Mouse (Mus musculus) testis, adult 2 months (tissue): ENCODE measurements around the gene Hectd2. TPM values are rescaled to one million over a fixed set of nuclear protein-coding genes. Genes with fewer than 3 reads are reported as not detected.

Source experiments
- H3K27ac ChIP-seq: fragments of 200-500 bp; 2 replicates; pipeline ENCODE4 v1.5.1; 2012; ENCODE audit warnings: low read depth, low read length; ENCODE audit not compliant: control insufficient read depth, insufficient read depth
- H3K27me3 ChIP-seq: fragments of 200-500 bp; 2 replicates; pipeline ENCODE4 v1.6.1; 2012; ENCODE audit warnings: mild to moderate bottlenecking, low read length, moderate library complexity; ENCODE audit not compliant: control insufficient read depth, insufficient read depth
- H3K36me3 ChIP-seq: fragments of 200-500 bp; 2 replicates; pipeline ENCODE4 v1.6.1; 2012; ENCODE audit warnings: mild to moderate bottlenecking, low read length; ENCODE audit not compliant: control insufficient read depth, insufficient read depth
- H3K4me1 ChIP-seq: fragments of 200-500 bp; 2 replicates; pipeline ENCODE4 v1.6.1; 2012; ENCODE audit warnings: low read length; ENCODE audit not compliant: control insufficient read depth, insufficient read depth
- H3K4me3 ChIP-seq: fragments of 200-500 bp; 2 replicates; pipeline ENCODE4 v1.5.1; 2012; ENCODE audit warnings: low read depth, mild to moderate bottlenecking, low read length, moderate library complexity, mixed read lengths; ENCODE audit not compliant: control insufficient read depth
- CTCF ChIP-seq: fragments of 200-500 bp; IDR thresholded peaks from 2 replicates; pipeline ENCODE4 v1.5.1; 2012; ENCODE audit warnings: low read depth, mild to moderate bottlenecking, inconsistent platforms, low read length, moderate library complexity; ENCODE audit not compliant: control insufficient read depth, insufficient read depth, insufficient replicate concordance
- POLR2A ChIP-seq: fragments of 200-500 bp; IDR thresholded peaks from 2 replicates; pipeline ENCODE4 v1.6.1; 2012; ENCODE audit warnings: low read depth, mild to moderate bottlenecking, inconsistent platforms, low read length, moderate library complexity; ENCODE audit not compliant: control insufficient read depth
- polyA plus RNA-seq: library from polyadenylated mRNA; depleted of rRNA; stranded (reverse); fragments of >200 nt; gene quantifications from 2 replicates; pipeline ENCODE4 v1.2.3, GENCODE M21; 2012

Gene Hectd2
- polyA plus RNA-seq, 1 experiment, result 15.9 TPM

DNA sequence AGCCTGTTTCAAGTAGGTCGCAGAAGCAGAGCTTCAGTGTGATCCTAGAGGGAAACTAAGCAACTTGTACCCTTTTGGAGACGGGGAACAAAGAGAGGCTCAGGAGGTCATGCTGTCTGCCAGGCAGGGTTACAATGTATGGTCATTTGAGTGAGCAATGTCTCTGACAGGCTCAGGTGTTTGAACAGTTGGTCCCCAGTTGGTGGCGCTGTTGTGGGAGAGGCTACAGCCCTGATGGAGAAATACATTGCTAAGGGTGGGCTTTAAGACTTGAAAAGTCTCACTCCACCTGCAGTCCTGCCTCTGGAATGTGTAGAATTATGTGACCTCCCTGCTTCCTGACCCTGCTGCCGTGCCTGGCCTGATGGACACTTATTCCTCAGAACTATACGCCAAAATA is 21.4 kb upstream of the Hectd2 start:
- Histone ChIP-seq H3K4me3 (no peak overlapping the region), H3K4me1 (peaks cover 10% of the 10 kb centered on the region), H3K27me3 (no peaks in the 10 kb centered on the region), H3K27ac (no peak overlapping the region), H3K36me3 (no peaks in the 10 kb centered on the region)
- TF ChIP-seq POLR2A (no peak), CTCF (peak; percentile 45; the same call in 1 of the 2 replicates)

DNA sequence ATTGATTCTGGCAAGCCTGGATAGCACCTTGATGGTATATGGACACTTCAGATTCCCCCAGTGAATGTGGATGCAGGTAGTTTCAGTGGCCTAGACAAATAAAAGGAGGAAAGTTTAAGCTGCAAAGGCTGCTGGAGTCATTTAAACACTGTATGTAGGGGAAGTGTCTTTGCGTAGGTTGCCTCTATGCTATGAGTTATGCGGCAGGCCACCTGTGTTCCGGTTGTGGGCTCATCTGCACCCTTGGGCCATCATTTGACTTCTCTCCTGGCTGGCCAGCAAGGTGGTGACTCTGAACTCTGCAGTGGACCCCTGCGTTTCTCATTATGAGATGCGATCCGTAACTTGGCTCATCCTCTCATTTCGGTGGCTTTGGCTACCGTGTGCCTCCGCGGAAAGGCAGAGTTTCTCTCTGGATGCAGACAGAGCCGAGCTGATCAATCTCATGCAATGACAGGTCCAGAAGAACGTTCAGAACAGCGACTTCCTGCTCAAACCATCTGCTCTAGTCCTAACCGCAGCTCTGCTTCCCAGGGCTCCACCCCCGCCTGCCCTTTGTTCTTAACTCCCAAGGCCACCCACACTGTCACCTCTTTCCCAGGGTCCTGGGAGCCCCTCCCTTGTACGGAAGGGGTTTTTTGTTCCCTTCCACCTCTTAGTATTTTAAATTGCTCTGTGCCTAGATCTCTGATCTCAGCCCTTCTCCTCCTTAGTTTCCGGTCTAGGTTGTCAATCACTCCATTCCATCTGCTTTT is 20.3 kb upstream of the Hectd2 start:
- H3K27ac ChIP-seq, result no peak overlapping the region
- no peak for TF ChIP-seq POLR2A
- TF ChIP-seq CTCF, result no peak
- H3K4me3 ChIP-seq, result peak overlapping the region; percentile 6
- no peaks in the 10 kb centered on the region for H3K36me3 ChIP-seq
- H3K27me3 ChIP-seq, result no peaks in the 10 kb centered on the region
- H3K4me1 ChIP-seq, result peaks cover 10% of the 10 kb centered on the region

DNA sequence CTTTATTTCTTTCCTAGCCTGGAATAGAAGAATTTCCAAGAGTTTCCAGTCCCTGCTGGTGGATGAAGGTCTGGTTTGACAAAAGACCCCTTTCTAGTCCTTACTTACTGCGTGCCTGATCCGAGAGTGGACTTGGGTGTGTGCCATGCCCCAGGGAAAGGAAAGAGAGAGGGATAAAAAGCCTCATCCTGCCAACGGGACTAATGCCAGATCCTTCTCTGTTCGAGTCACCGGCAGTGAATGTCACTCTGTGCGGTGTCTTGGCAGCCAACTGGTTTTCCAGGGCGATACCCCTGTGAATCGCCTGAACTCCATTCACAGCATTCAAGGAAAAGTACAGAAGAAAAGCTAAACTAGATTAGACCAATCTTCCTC is 19.7 kb upstream of the Hectd2 start:
- TF ChIP-seq POLR2A, result no peak
- no peak for TF ChIP-seq CTCF
- peak overlapping the region; percentile 16 for H3K4me3 ChIP-seq
- peaks cover 10% of the 10 kb centered on the region for H3K4me1 ChIP-seq
- H3K36me3 ChIP-seq, result no peaks in the 10 kb centered on the region
- H3K27ac ChIP-seq, result no peak overlapping the region
- H3K27me3 ChIP-seq, result no peaks in the 10 kb centered on the region

DNA sequence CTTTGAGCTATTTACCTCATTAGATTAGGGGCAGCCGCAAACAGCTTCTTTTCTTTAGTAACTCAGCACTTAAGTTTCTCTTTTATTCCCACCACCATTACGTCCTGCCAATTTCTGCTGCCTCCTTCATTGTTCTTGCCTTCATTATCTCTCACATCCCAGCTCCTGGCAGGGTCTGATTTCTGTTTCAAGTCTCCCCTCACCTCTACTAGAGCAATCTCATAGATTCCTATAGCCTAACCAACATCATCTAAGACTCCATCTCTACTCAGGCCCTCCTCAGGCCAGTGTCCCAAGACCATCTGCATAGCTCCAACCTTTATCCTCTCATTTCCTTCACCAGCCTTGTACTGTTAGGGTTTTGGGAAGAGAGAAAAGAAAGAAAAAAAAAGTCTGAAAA is 19.3 kb upstream of the Hectd2 start:
- TF ChIP-seq CTCF (no peak), POLR2A (no peak)
- Histone ChIP-seq H3K27me3 (no peaks in the 10 kb centered on the region), H3K36me3 (no peaks in the 10 kb centered on the region), H3K4me3 (no peak overlapping the region), H3K27ac (no peak overlapping the region), H3K4me1 (peaks cover 10% of the 10 kb centered on the region)

DNA sequence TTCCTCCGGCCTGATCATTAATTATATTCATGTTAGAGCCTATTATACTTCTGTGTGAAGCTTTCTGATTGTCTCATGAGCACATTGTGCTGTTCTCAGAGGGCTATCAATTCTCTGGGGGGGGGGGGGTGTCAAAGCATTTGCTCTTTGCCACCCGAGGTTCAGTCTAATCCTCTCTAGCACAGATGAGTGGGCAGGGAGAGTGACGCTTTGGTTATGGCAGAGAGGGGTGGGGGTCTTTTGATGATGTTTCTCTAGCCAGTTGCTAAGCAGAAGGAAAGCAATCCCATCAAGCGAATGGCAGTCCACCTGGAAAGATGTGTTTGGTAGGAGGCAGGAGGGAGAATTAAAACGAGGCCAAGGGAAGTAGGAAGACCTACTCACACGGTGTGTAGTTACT is 18.6 kb upstream of the Hectd2 start:
- no peak for TF ChIP-seq POLR2A
- no peak for TF ChIP-seq CTCF
- Histone ChIP-seq H3K27me3 (no peaks in the 10 kb centered on the region), H3K27ac (no peak overlapping the region), H3K4me1 (peaks cover 10% of the 10 kb centered on the region), H3K4me3 (no peak overlapping the region), H3K36me3 (no peaks in the 10 kb centered on the region)

DNA sequence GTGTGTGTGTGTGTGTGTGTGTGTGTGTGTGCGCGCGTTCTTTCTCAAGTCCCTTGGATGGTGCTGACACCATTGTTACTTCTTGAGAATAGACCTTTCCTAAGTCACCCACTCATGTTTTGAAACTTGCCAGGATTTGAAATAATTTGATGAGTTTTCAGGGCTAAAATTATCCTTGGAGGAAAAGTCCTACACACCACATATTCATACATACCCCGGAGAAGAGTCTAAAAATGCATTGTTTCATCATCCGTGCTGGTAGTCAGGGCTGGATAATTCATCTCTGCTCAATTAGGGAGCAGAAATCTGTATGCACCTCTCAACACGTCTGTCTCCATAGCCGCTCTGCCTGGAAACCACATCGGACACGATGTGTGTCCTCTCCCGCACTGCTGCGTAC is 17.5 kb upstream of the Hectd2 start:
- no peak overlapping the region for H3K27ac ChIP-seq
- H3K36me3 ChIP-seq, result no peaks in the 10 kb centered on the region
- H3K27me3 ChIP-seq, result no peaks in the 10 kb centered on the region
- peaks cover 10% of the 10 kb centered on the region for H3K4me1 ChIP-seq
- TF ChIP-seq POLR2A, result no peak
- no peak for TF ChIP-seq CTCF
- no peak overlapping the region for H3K4me3 ChIP-seq

DNA sequence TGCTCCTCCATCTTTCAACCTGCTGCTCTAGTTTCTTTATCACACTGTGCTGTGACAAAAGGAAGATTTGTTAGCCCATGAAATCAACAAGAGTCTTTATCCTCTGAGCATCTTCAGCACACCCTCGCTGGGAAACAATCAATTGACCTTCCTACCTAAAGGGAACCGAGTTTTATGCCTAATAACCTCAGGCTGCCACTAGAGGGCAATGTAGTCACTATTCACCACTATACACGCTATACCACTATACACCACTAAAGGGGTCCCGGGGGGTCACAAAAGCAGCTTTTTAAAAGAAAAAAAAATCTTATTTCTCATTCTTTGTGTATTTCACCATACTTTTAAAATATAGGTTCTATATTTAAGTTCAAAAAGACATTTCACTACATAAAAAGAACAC is 15.9 kb upstream of the Hectd2 start:
- Histone ChIP-seq H3K27me3 (no peaks in the 10 kb centered on the region), H3K4me1 (peaks cover 10% of the 10 kb centered on the region), H3K4me3 (no peak overlapping the region), H3K36me3 (no peaks in the 10 kb centered on the region), H3K27ac (no peak overlapping the region)
- peak; percentile 11; the same call in 1 of the 2 replicates for TF ChIP-seq CTCF
- no peak for TF ChIP-seq POLR2A

DNA sequence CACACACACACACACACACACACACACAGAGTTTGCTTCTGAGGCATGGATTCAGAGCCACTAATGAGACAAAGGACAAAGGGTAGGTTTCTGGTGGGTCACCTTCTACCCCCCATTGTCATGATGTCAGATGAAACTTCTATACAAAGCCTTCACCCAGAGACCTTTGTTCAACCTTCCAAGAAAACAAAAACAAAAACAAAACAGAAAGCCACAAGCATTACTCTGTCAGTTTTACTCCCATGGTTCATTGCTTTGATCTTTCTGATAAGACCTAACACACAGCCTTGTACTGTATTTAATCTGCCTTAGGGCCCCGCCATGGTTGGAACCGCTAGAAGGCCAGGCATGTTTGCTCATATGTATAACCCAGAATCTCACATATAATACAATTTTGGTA is 15.1 kb upstream of the Hectd2 start:
- Histone ChIP-seq H3K36me3 (no peaks in the 10 kb centered on the region), H3K4me3 (no peak overlapping the region), H3K27me3 (no peaks in the 10 kb centered on the region), H3K4me1 (peaks cover 6% of the 10 kb centered on the region), H3K27ac (no peak overlapping the region)
- no peak for TF ChIP-seq POLR2A
- TF ChIP-seq CTCF, result no peak
